Mouse (Mus musculus): ENCODE data around the gene Opn1sw. TPM values are rescaled to one million over a fixed set of nuclear protein-coding genes. Genes with fewer than 3 reads are reported as not detected.
"Not testable (repeated sequence)": the region's sequence is repeated elsewhere in the genome, so short reads cannot be mapped to it uniquely, and the experiment has no call there.

Opn1sw gene
- polyA plus RNA-seq, 1 experiment from 2014 or later: 0.69 TPM

GRCm38 (mm10) chr6:29395910-29396713, 7.8 kb upstream of the Opn1sw start, which contains the start of gene Ccdc136:
Ccdc136 (plus strand) TSS chr6:29396309.
- peak within 1 kb of the TSS; percentile 89 for H3K9ac ChIP-seq
- peak within 1 kb of the TSS; percentile 83 for H3K4me2 ChIP-seq
- peak; percentile 86 for ATAC-seq (ENCODE audit: insufficient number of reproducible peaks, low FRiP score)
- H3K27me3 ChIP-seq (replicated peaks): peaks cover 30% of the 10 kb centered on the region
- WGBS: under 1% methylated on average over 41 of the region's 49 CpGs
- peaks cover 14% of the 10 kb centered on the region for H3K36me3 ChIP-seq
- no peaks in the 10 kb centered on the region for H3K9me3 ChIP-seq (replicated peaks)
- H3K4me3 ChIP-seq: peak within 1 kb of the TSS; percentile 85
- H3K27ac ChIP-seq (ENCODE audit: poor library complexity, severe bottlenecking): peak within 1 kb of the TSS; percentile 71
- peaks cover 27% of the 10 kb centered on the region for H3K4me1 ChIP-seq (replicated peaks)

- Histone ChIP-seq H3K9ac (no peak overlapping the region), H3K27me3 (replicated peaks) (peaks cover 21% of the 10 kb centered on the region), H3K4me3 (no peak overlapping the region), H3K4me1 (replicated peaks) (peaks cover 27% of the 10 kb centered on the region), H3K4me2 (no peak overlapping the region), H3K36me3 (peaks cover 5% of the 10 kb centered on the region; the same call in 1 of the 2 replicates), H3K9me3 (replicated peaks) (no peaks in the 10 kb centered on the region), H3K27ac (ENCODE audit: poor library complexity, severe bottlenecking) (no peak overlapping the region)
- no peak for ATAC-seq (ENCODE audit: insufficient number of reproducible peaks, low FRiP score)
- WGBS: 71% methylated on average over 1 of the region's 1 CpGs
Measured at GRCm38 (mm10) chr6:29394286-29394685, 6.0 kb upstream of the Opn1sw start.

- Histone ChIP-seq H3K4me3 (no peak overlapping the region), H3K9ac (no peak overlapping the region), H3K9me3 (replicated peaks) (no peaks in the 10 kb centered on the region), H3K4me2 (no peak overlapping the region), H3K27ac (ENCODE audit: poor library complexity, severe bottlenecking) (no peak overlapping the region), H3K27me3 (replicated peaks) (peaks cover 15% of the 10 kb centered on the region), H3K36me3 (no peaks in the 10 kb centered on the region), H3K4me1 (replicated peaks) (peaks cover 38% of the 10 kb centered on the region)
- WGBS: 63% methylated on average over 4 of the region's 4 CpGs
- no peak for ATAC-seq (ENCODE audit: insufficient number of reproducible peaks, low FRiP score)
Measured at GRCm38 (mm10) chr6:29391802-29392201, 3.5 kb upstream of the Opn1sw start.

- Histone ChIP-seq H3K27me3 (replicated peaks) (peaks cover 15% of the 10 kb centered on the region), H3K4me1 (replicated peaks) (peaks cover 36% of the 10 kb centered on the region)
- not testable (repeated sequence) for H3K9me3 ChIP-seq (replicated peaks); H3K4me2 ChIP-seq; ATAC-seq (ENCODE audit: insufficient number of reproducible peaks, low FRiP score); H3K4me3 ChIP-seq; H3K27ac ChIP-seq (ENCODE audit: poor library complexity, severe bottlenecking); H3K36me3 ChIP-seq; H3K9ac ChIP-seq
- 72% methylated on average over 8 of the region's 8 CpGs for WGBS
Measured at GRCm38 (mm10) chr6:29391241-29391640, 3.0 kb upstream of the Opn1sw start.

GRCm38 (mm10) chr6:29390500-29390899, 2.2 kb upstream of the Opn1sw start:
- ATAC-seq (ENCODE audit: insufficient number of reproducible peaks, low FRiP score); H3K9ac ChIP-seq; H3K36me3 ChIP-seq; H3K4me2 ChIP-seq; H3K27ac ChIP-seq (ENCODE audit: poor library complexity, severe bottlenecking); H3K9me3 ChIP-seq (replicated peaks); H3K4me3 ChIP-seq: not testable (repeated sequence)
- Histone ChIP-seq H3K4me1 (replicated peaks) (peaks cover 29% of the 10 kb centered on the region), H3K27me3 (replicated peaks) (peaks cover 15% of the 10 kb centered on the region)
- 77% methylated on average over 1 of the region's 1 CpGs for WGBS

- Histone ChIP-seq H3K9me3 (replicated peaks) (no peaks in the 10 kb centered on the region), H3K27ac (ENCODE audit: poor library complexity, severe bottlenecking) (no peak overlapping the region), H3K4me3 (no peak overlapping the region), H3K9ac (no peak overlapping the region), H3K4me1 (replicated peaks) (peaks cover 20% of the 10 kb centered on the region), H3K36me3 (no peaks in the 10 kb centered on the region), H3K4me2 (no peak overlapping the region), H3K27me3 (replicated peaks) (peaks cover 13% of the 10 kb centered on the region)
- ATAC-seq (ENCODE audit: insufficient number of reproducible peaks, low FRiP score): no peak
- WGBS: 49% methylated on average over 9 of the region's 9 CpGs
Measured at GRCm38 (mm10) chr6:29389425-29389824, 1.2 kb upstream of the Opn1sw start.

- Histone ChIP-seq H3K4me3 (peak overlapping the region; percentile 51), H3K4me1 (replicated peaks) (peaks cover 27% of the 10 kb centered on the region), H3K27me3 (replicated peaks) (peaks cover 5% of the 10 kb centered on the region), H3K4me2 (peak overlapping the region; percentile 63), H3K27ac (ENCODE audit: poor library complexity, severe bottlenecking) (peak overlapping the region; percentile 30; the same call in 1 of the 2 replicates), H3K9ac (no peak overlapping the region), H3K36me3 (no peaks in the 10 kb centered on the region), H3K9me3 (replicated peaks) (no peaks in the 10 kb centered on the region)
- WGBS: 7% methylated on average over 11 of the region's 11 CpGs
- peak; percentile 81 for ATAC-seq (ENCODE audit: insufficient number of reproducible peaks, low FRiP score)
Measured at GRCm38 (mm10) chr6:29388606-29389080, 375 bp upstream of the Opn1sw start.

GRCm38 (mm10) chr6:29382442-29382841, 5.8 kb downstream of the Opn1sw start:
- no peaks in the 10 kb centered on the region for H3K27me3 ChIP-seq (replicated peaks)
- H3K27ac ChIP-seq (ENCODE audit: poor library complexity, severe bottlenecking): no peak overlapping the region
- H3K9ac ChIP-seq: no peak overlapping the region
- H3K36me3 ChIP-seq: peaks cover 25% of the 10 kb centered on the region
- no peak overlapping the region for H3K4me3 ChIP-seq
- no peak for ATAC-seq (ENCODE audit: insufficient number of reproducible peaks, low FRiP score)
- H3K4me2 ChIP-seq: no peak overlapping the region
- no peaks in the 10 kb centered on the region for H3K9me3 ChIP-seq (replicated peaks)
- H3K4me1 ChIP-seq (replicated peaks): peaks cover 11% of the 10 kb centered on the region
- WGBS: 72% methylated on average over 2 of the region's 2 CpGs

- H3K27me3 ChIP-seq (replicated peaks): no peaks in the 10 kb centered on the region
- no peak overlapping the region for H3K9ac ChIP-seq
- H3K36me3 ChIP-seq: peaks cover 49% of the 10 kb centered on the region
- H3K27ac ChIP-seq (ENCODE audit: poor library complexity, severe bottlenecking): no peak overlapping the region
- 0 out of 2 replicates have a peak, but pooled peaks cover 8% of the 10 kb centered on the region for H3K4me1 ChIP-seq (replicated peaks)
- 87% methylated on average over 6 of the region's 6 CpGs for WGBS
- H3K9me3 ChIP-seq (replicated peaks): no peaks in the 10 kb centered on the region
- H3K4me3 ChIP-seq: no peak overlapping the region
- no peak for ATAC-seq (ENCODE audit: insufficient number of reproducible peaks, low FRiP score)
- no peak overlapping the region for H3K4me2 ChIP-seq
Measured at GRCm38 (mm10) chr6:29379954-29380353, 8.3 kb downstream of the Opn1sw start.

- peaks cover 62% of the 10 kb centered on the region for H3K36me3 ChIP-seq
- H3K9ac ChIP-seq: no peak overlapping the region
- no peak overlapping the region for H3K4me2 ChIP-seq
- no peak for ATAC-seq (ENCODE audit: insufficient number of reproducible peaks, low FRiP score)
- H3K9me3 ChIP-seq (replicated peaks): no peaks in the 10 kb centered on the region
- WGBS: 92% methylated on average over 10 of the region's 10 CpGs
- H3K4me3 ChIP-seq: no peak overlapping the region
- H3K27ac ChIP-seq (ENCODE audit: poor library complexity, severe bottlenecking): no peak overlapping the region
- H3K4me1 ChIP-seq (replicated peaks): 0 out of 2 replicates have a peak, but pooled peaks cover 1% of the 10 kb centered on the region
- H3K27me3 ChIP-seq (replicated peaks): no peaks in the 10 kb centered on the region
Measured at GRCm38 (mm10) chr6:29378678-29379077, 9.6 kb downstream of the Opn1sw start.

- Histone ChIP-seq H3K36me3 (peaks cover 75% of the 10 kb centered on the region), H3K4me3 (no peak overlapping the region), H3K9ac (no peak overlapping the region), H3K27me3 (replicated peaks) (no peaks in the 10 kb centered on the region), H3K27ac (ENCODE audit: poor library complexity, severe bottlenecking) (no peak overlapping the region), H3K4me1 (replicated peaks) (no peaks in the 10 kb centered on the region), H3K4me2 (no peak overlapping the region), H3K9me3 (replicated peaks) (no peaks in the 10 kb centered on the region)
- WGBS: 88% methylated on average over 4 of the region's 4 CpGs
- ATAC-seq (ENCODE audit: insufficient number of reproducible peaks, low FRiP score): no peak
Measured at GRCm38 (mm10) chr6:29377386-29377785, 10.9 kb downstream of the Opn1sw start.
